Mouse (Mus musculus) Patski (cell line): ENCODE data around the gene Pglyrp2. TPM values are rescaled to one million over a fixed set of nuclear protein-coding genes. Genes with fewer than 3 reads are reported as not detected.

Source experiments
- ATAC-seq: fragments of 100-300 bp; one replicate; pipeline ENCODE4 v1.8.0; 2021
- CTCF ChIA-PET: fragments of 350-600 bp; sonication (Branson Sonifier 250); formaldehyde crosslinking; loops from one replicate; lab custom pipeline; 2022; ENCODE audit warnings: inconsistent platforms; lab: Charles Lee
- POLR2A ChIA-PET: fragments of 350-600 bp; sonication (Branson Sonifier 250); formaldehyde crosslinking; loops from one replicate; lab custom pipeline; 2022; ENCODE audit warnings: antibody characterized with exemption, inconsistent platforms; lab: Charles Lee
- DNase-seq: peaks from one replicate; pipeline ENCODE4 v3.0.0-alpha.2; 2011; ENCODE audit warnings: low read depth, low spot score
- H3K27me3 ChIP-seq: fragments of 371-371 bp; one replicate; pipeline ENCODE4 v1.5.1; 2021
- CTCF ChIP-seq: fragments of 100-300 bp; IDR thresholded peaks from one replicate; pipeline ENCODE4 v1.5.1; 2021
- in situ Hi-C: fragments of 300-500 bp; cut with MboI; formaldehyde crosslinking; loops from 3 replicates; pipeline ENCODE4 v1.11.1; 2018; ENCODE audit warnings: low pct_unique_long_range_greater_than_20kb, mixed read lengths
- polyA plus RNA-seq: library from polyadenylated mRNA; unstranded; gene quantifications from one replicate; pipeline ENCODE4 v1.2.3, GENCODE M21; 2021

Gene Pglyrp2
- polyA plus RNA-seq, 1 experiment from 2014 or later = not detected

GRCm38 (mm10) chr17:32443245-32443644, 19.3 kb upstream of the Pglyrp2 start:
- in situ Hi-C loops = no loop called here
- no peak for TF ChIP-seq CTCF
- CTCF ChIA-PET = no interaction called here
- POLR2A ChIA-PET = no interaction called here
- DNase-seq (no peak), ATAC-seq (no peak)
- peaks cover 17% of the 10 kb centered on the region for H3K27me3 ChIP-seq

GRCm38 (mm10) chr17:32437106-32437505, 13.1 kb upstream of the Pglyrp2 start:
- peaks cover 22% of the 10 kb centered on the region for H3K27me3 ChIP-seq
- POLR2A ChIA-PET = no interaction called here
- TF ChIP-seq CTCF = no peak
- ATAC-seq (no peak), DNase-seq (no peak)
- CTCF ChIA-PET = no interaction called here
- in situ Hi-C loops = no loop called here

- ChIA-PET POLR2A (interaction anchor here (0.5 kb wide), 1 partner anchor 1083 kb away, joined by 4 read pairs; no protein-coding TSS in a partner anchor), CTCF (no interaction called here)
- no peak for ATAC-seq
- peaks cover 22% of the 10 kb centered on the region for H3K27me3 ChIP-seq
- no peak for TF ChIP-seq CTCF
- DNase-seq = no peak
- in situ Hi-C loops = no loop called here
These were observed 11.2 kb upstream of the Pglyrp2 start for GRCm38 (mm10) chr17:32435151-32435550.

GRCm38 (mm10) chr17:32434324-32434723, 10.4 kb upstream of the Pglyrp2 start:
- TF ChIP-seq CTCF = no peak
- in situ Hi-C loops = loop anchor here (5.0 kb wide), 1 partner anchor 92 kb away; no protein-coding TSS in a partner anchor
- ChIA-PET POLR2A (no interaction called here), CTCF (no interaction called here)
- DNase-seq = no peak
- no peak for ATAC-seq
- peaks cover 17% of the 10 kb centered on the region for H3K27me3 ChIP-seq

GRCm38 (mm10) chr17:32431972-32432371, 8.0 kb upstream of the Pglyrp2 start:
- ATAC-seq (no peak), DNase-seq (no peak)
- ChIA-PET CTCF (interaction anchor here (0.9 kb wide), 1 partner anchor 64 kb away, joined by 3 read pairs; no protein-coding TSS in a partner anchor), POLR2A (interaction anchor here (0.7 to 1.0 kb wide), 2 partner anchors 82 to 405 kb away, joined by 4 read pairs; no protein-coding TSS in a partner anchor)
- H3K27me3 ChIP-seq = peaks cover 4% of the 10 kb centered on the region
- peak; percentile 67 for TF ChIP-seq CTCF
- in situ Hi-C loops = loop anchor here (5.0 kb wide), 1 partner anchor 90 kb away; no protein-coding TSS in a partner anchor

GRCm38 (mm10) chr17:32426610-32427009, 2.6 kb upstream of the Pglyrp2 start:
- CTCF ChIA-PET = no interaction called here
- no peak for TF ChIP-seq CTCF
- DNase-seq (no peak), ATAC-seq (no peak)
- H3K27me3 ChIP-seq = peaks cover 11% of the 10 kb centered on the region
- POLR2A ChIA-PET = no interaction called here
- in situ Hi-C loops = loop anchor here (5.0 kb wide), 1 partner anchor 176 kb away; no protein-coding TSS in a partner anchor

- POLR2A ChIA-PET = no interaction called here
- in situ Hi-C loops = no loop called here
- no peak for ATAC-seq
- peaks cover 20% of the 10 kb centered on the region for H3K27me3 ChIP-seq
- DNase-seq = no peak
- no peak for TF ChIP-seq CTCF
- CTCF ChIA-PET = no interaction called here
These were observed 3.2 kb downstream of the Pglyrp2 start for GRCm38 (mm10) chr17:32420781-32421180.

GRCm38 (mm10) chr17:32419989-32420388, 4.0 kb downstream of the Pglyrp2 start:
- TF ChIP-seq CTCF = no peak
- peaks cover 26% of the 10 kb centered on the region for H3K27me3 ChIP-seq
- ATAC-seq (no peak), DNase-seq (no peak)
- CTCF ChIA-PET = no interaction called here
- POLR2A ChIA-PET = no interaction called here
- in situ Hi-C loops = no loop called here

- peaks cover 30% of the 10 kb centered on the region for H3K27me3 ChIP-seq
- TF ChIP-seq CTCF = no peak
- in situ Hi-C loops = no loop called here
- DNase-seq (no peak), ATAC-seq (no peak)
- ChIA-PET CTCF (no interaction called here), POLR2A (no interaction called here)
These were observed 7.2 kb downstream of the Pglyrp2 start for GRCm38 (mm10) chr17:32416771-32417170.

- H3K27me3 ChIP-seq = peaks cover 30% of the 10 kb centered on the region
- CTCF ChIA-PET = no interaction called here
- in situ Hi-C loops = no loop called here
- DNase-seq = no peak
- no peak for ATAC-seq
- POLR2A ChIA-PET = interaction anchor here (0.6 kb wide), 1 partner anchor 1683 kb away, joined by 3 read pairs; no protein-coding TSS in a partner anchor
- TF ChIP-seq CTCF = no peak
These were observed 8.4 kb downstream of the Pglyrp2 start for GRCm38 (mm10) chr17:32415417-32416020.

GRCm38 (mm10) chr17:32411898-32412297, 12.1 kb downstream of the Pglyrp2 start:
- TF ChIP-seq CTCF = no peak
- no peak for DNase-seq
- in situ Hi-C loops = no loop called here
- peaks cover 29% of the 10 kb centered on the region for H3K27me3 ChIP-seq
- no peak for ATAC-seq
- CTCF ChIA-PET = no interaction called here
- POLR2A ChIA-PET = no interaction called here
